In the genomic region with DNA sequence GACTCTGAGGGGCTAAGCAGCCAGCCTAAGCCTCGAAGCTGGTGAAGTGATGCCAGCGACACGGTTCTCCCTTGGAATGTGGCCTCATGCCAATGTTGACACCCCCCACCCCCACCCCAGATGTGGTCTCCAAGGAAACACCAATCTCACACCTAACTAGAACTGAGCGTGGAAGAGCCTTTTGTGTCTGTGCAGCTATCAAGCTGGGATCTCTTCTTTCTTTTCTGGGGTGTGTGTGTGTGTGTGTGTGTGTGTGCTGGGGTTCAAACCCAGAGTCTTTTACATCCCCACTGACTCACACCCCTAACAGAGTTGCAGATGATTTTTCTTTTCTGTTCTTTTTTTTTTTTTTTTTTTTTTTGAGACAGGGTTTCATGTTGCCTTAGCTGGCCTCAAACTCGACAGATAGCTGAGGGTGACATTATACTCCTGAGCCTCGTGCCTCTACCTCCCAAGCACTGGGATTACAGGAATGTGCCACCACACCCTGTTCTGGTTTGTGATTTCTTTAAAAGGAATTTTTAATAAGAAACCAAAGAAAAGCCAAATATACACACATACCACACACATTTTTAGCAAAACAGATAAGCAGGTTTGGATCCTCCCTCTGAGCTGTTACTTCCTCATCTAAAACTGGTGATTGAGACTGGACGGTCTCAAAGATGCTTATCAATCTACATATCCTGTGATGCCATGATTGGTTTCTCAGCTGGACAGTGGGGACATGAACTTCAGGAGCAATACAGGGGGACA, we compare ENCODE assay signal across 10 mouse cellular contexts. TPM values are rescaled to one million over a fixed set of nuclear protein-coding genes. Genes with fewer than 3 reads are reported as not detected.
DNase-seq lines count a peak whose midpoint lies in the region; ATAC-seq and TF ChIP-seq lines count a peak whose summit lies in the region.
"Had no signal": no experiment of that assay in that cellular context is flagged by ENCODE, and none has a peak within 500 bp of the region (broad histone marks: within the 10 kb centered on the region; RNA-seq: fewer than 3 reads in every experiment).

No protein-coding gene starts in this region.

- no peak for TF ChIP-seq CTCF in kidney, adult 2 months (conservative IDR thresholded peaks at IDR 0.05; ENCODE audit: insufficient read depth, insufficient read length, low read depth, low read length)
- TF ChIP-seq CTCF in liver, embryonic 14.5 days (IDR thresholded peaks at IDR 0.05; ENCODE audit: low read depth): no peak

- H3K4me3 ChIP-seq in kidney, adult 2 months (ENCODE audit: insufficient read depth, low read depth, low read length): no peak overlapping the region
- no peak overlapping the region for H3K4me3 ChIP-seq in embryonic facial prominence, embryonic 12.5 days
- no peak overlapping the region for H3K4me3 ChIP-seq in liver, embryonic 14.5 days (ENCODE audit: insufficient read depth in 1 of 2, low read depth in 2 of 2, low read length in 2 of 2)

- TF ChIP-seq POLR2A in kidney, adult 2 months (IDR thresholded peaks at IDR 0.05; ENCODE audit: low read depth, low read length): no peak

- TF ChIP-seq EP300 in liver, embryonic 14.5 days (IDR thresholded peaks at IDR 0.05; ENCODE audit: low read depth): no peak

- H3K27me3 ChIP-seq in kidney, adult 2 months (replicated peaks; ENCODE audit: control insufficient read depth, insufficient read depth, low read length): no peaks in the 10 kb centered on the region
- H3K27me3 ChIP-seq in embryonic facial prominence, embryonic 12.5 days: no peaks in the 10 kb centered on the region
- H3K27me3 ChIP-seq in liver, embryonic 14.5 days (ENCODE audit: control insufficient read depth, insufficient read depth, low read length): no peaks in the 10 kb centered on the region

- no peak for ATAC-seq in embryonic facial prominence, embryonic 12.5 days (ENCODE audit: insufficient number of reproducible peaks, insufficient read depth, low FRiP score, low TSS enrichment)
- no peak for ATAC-seq in liver, embryonic 14.5 days (ENCODE audit: insufficient read depth)

- WGBS in kidney, adult 2 months: 46% methylated on average over 7 of the region's 7 CpGs
- 34% methylated on average over 7 of the region's 7 CpGs for WGBS in embryonic facial prominence, embryonic 12.5 days
- 30% methylated on average over 7 of the region's 7 CpGs for WGBS in liver, embryonic 14.5 days (ENCODE audit: insufficient replicate concordance)

- H3K4me1 ChIP-seq in kidney, adult 2 months (ENCODE audit: control insufficient read depth, insufficient read depth, low read length): no peaks in the 10 kb centered on the region
- H3K4me1 ChIP-seq in embryonic facial prominence, embryonic 12.5 days: peaks cover 36% of the 10 kb centered on the region
- peaks cover 57 to 67% of the 10 kb centered on the region in 2 experiments for H3K4me1 ChIP-seq in liver, embryonic 14.5 days (replicated peaks; ENCODE audit: control insufficient read depth in 2 of 2, insufficient read depth in 2 of 2, low read length in 1 of 2)

- DNase-seq in kidney, adult 2 months: no peak
- no peak for DNase-seq in kidney, adult 8-10 months
- DNase-seq in CD4-positive helper T cell, adult 2 months (ENCODE audit: low read depth, low spot score): peak; percentile 70
- DNase-seq in liver, embryonic 14.5 days (ENCODE audit: low read depth in 3 of 3, low spot score in 3 of 3): no peak
- DNase-seq in embryo, embryonic 11 days: no peak
- DNase-seq in right cerebral cortex, postnatal 10 days (ENCODE audit: low spot score in 2 of 2): no peak
- DNase-seq in adrenal gland, postnatal 36 days: no peak

- H3K27ac ChIP-seq in kidney, adult 2 months (ENCODE audit: insufficient read depth, low read depth, low read length): peak overlapping the region; percentile 59
- peak overlapping the region; percentile 83 for H3K27ac ChIP-seq in embryonic facial prominence, embryonic 12.5 days
- H3K27ac ChIP-seq in liver, embryonic 14.5 days: peak overlapping the region; percentile 63; the same call in 1 of the 2 replicates

- H3K36me3 ChIP-seq in kidney, adult 2 months (ENCODE audit: control insufficient read depth, insufficient read depth, low read length): no peaks in the 10 kb centered on the region
- H3K36me3 ChIP-seq in embryonic facial prominence, embryonic 12.5 days: peaks cover 5% of the 10 kb centered on the region
- H3K36me3 ChIP-seq in liver, embryonic 14.5 days (replicated peaks; ENCODE audit: control insufficient read depth, insufficient read depth, low read depth): peaks cover 29% of the 10 kb centered on the region

- H3K4me2 ChIP-seq in embryonic facial prominence, embryonic 12.5 days (replicated peaks): no peak overlapping the region
- no peak overlapping the region for H3K4me2 ChIP-seq in liver, embryonic 14.5 days (ENCODE audit: low read depth)

- peak overlapping the region; percentile 34; the same call in 1 of the 2 replicates for H3K9ac ChIP-seq in embryonic facial prominence, embryonic 12.5 days
- no peak overlapping the region for H3K9ac ChIP-seq in liver, embryonic 14.5 days (replicated peaks)

- no peaks in the 10 kb centered on the region for H3K9me3 ChIP-seq in embryonic facial prominence, embryonic 12.5 days
- no peaks in the 10 kb centered on the region for H3K9me3 ChIP-seq in liver, embryonic 14.5 days (ENCODE audit: control insufficient read depth, low read length)

RNA-seq across cellular contexts. Expression of gene Plekho2, which starts 29.6 kb away (rescaled TPM):
- 9.8 and 10.4 TPM in 2 replicates for polyA plus RNA-seq in kidney, adult 2 months (2012; rRNA removed)
- polyA plus RNA-seq in embryonic facial prominence, embryonic 12.5 days (2016; fragmentation: Nextera tagmentation; extraction: Ambion mirVana): 14.6 TPM in 2 replicates
- polyA plus RNA-seq in liver, embryonic 14.5 days (2012; rRNA removed): 15.5 and 15.7 TPM in 2 replicates
- 21.5 and 24.2 TPM in 2 replicates for polyA plus RNA-seq in liver, embryonic 14.5 days (2014; fragmentation: Nextera tagmentation; extraction: Ambion mirVana)
- 10 to 100 TPM; 56.6 to 71.5 TPM for total RNA-seq in adrenal gland, postnatal 36 days (2021)

RNA-seq across cellular contexts. Expression of gene Ankdd1a, which starts 30.3 kb away (rescaled TPM):
- polyA plus RNA-seq in kidney, adult 2 months (2012; rRNA removed): 0.06 and 0.16 TPM in 2 replicates
- polyA plus RNA-seq in embryonic facial prominence, embryonic 12.5 days (2016; fragmentation: Nextera tagmentation; extraction: Ambion mirVana): not detected in 2 replicates
- polyA plus RNA-seq in liver, embryonic 14.5 days (2012; rRNA removed): 0.06 TPM in 1 of 2 replicates, not detected in the other
- not detected in 2 replicates for polyA plus RNA-seq in liver, embryonic 14.5 days (2014; fragmentation: Nextera tagmentation; extraction: Ambion mirVana)
- 1 to 10 TPM; 2.0 to 3.4 TPM for total RNA-seq in adrenal gland, postnatal 36 days (2021)
- total RNA-seq: hematopoietic stem cell, adult 5-6 weeks had no signal

RNA-seq across cellular contexts. Expression of gene Pif1, which starts 36.7 kb away (rescaled TPM):
- 0.08 and 0.11 TPM in 2 replicates for polyA plus RNA-seq in kidney, adult 2 months (2012; rRNA removed)
- 21.8 and 24.5 TPM in 2 replicates for polyA plus RNA-seq in embryonic facial prominence, embryonic 12.5 days (2016; fragmentation: Nextera tagmentation; extraction: Ambion mirVana)
- polyA plus RNA-seq in liver, embryonic 14.5 days (2012; rRNA removed): 10.8 and 11.9 TPM in 2 replicates
- 6.8 and 7.7 TPM in 2 replicates for polyA plus RNA-seq in liver, embryonic 14.5 days (2014; fragmentation: Nextera tagmentation; extraction: Ambion mirVana)
- under 1 TPM; 0.46 to 0.92 TPM for total RNA-seq in adrenal gland, postnatal 36 days (2021)
- total RNA-seq: adrenal gland, adult 18-20 months had no signal
